Mouse (Mus musculus) liver, embryonic 14.5 days (tissue): ENCODE measurements around the gene Kdm6a. TPM values are rescaled to one million over a fixed set of nuclear protein-coding genes. Genes with fewer than 3 reads are reported as not detected.

Experiments
- ATAC-seq: fragments of 200-750 bp; cut with Nextera tagmentation; 2 replicates; pipeline ENCODE4 v1.8.0; 2017; ENCODE audit warnings: moderate number of reproducible peaks, mild to moderate bottlenecking, moderate library complexity; ENCODE audit not compliant: insufficient read depth
- DNase-seq, 3 experiments: peaks; one replicate each; pipeline ENCODE4 v3.0.0-alpha.2; 2012 to 2013; ENCODE audit warnings: low read depth in 3 of 3, low spot score in 3 of 3
- H3K27ac ChIP-seq: fragments of 300-500 bp; sonication (generic); 2 replicates; pipeline ENCODE4 v1.5.1; 2014; ENCODE audit warnings: moderate library complexity, mild to moderate bottlenecking, control low read depth, inconsistent platforms
- H3K27me3 ChIP-seq: fragments of 300-500 bp; sonication (generic); 2 replicates; pipeline ENCODE4 v1.6.1; 2014; ENCODE audit warnings: mild to moderate bottlenecking, low read length, moderate library complexity; ENCODE audit not compliant: control insufficient read depth, insufficient read depth
- H3K36me3 ChIP-seq: fragments of 300-500 bp; sonication (generic); replicated peaks from 2 replicates; pipeline ENCODE4 v1.6.1; 2014; ENCODE audit warnings: low read depth; ENCODE audit not compliant: control insufficient read depth, insufficient read depth
- H3K4me1 ChIP-seq, 2 experiments: fragments of 200-500 bp in 1 of 2; fragments of 300-500 bp in 1 of 2; sonication (generic) in 1 of 2; replicated peaks; 2 replicates each; pipeline ENCODE4 v1.6.1; 2012 to 2014; ENCODE audit warnings: antibody characterized with exemption in 1 of 2, inconsistent platforms in 1 of 2, low read length in 1 of 2; ENCODE audit not compliant: control insufficient read depth in 2 of 2, insufficient read depth in 2 of 2
- H3K4me2 ChIP-seq: fragments of 300-500 bp; sonication (generic); 2 replicates; pipeline ENCODE4 v1.6.1; 2014; ENCODE audit warnings: low read depth, mild to moderate bottlenecking, control low read depth, moderate library complexity
- H3K4me3 ChIP-seq, 2 experiments: fragments of 200-500 bp in 1 of 2; fragments of 300-500 bp in 1 of 2; sonication (generic) in 1 of 2; 2 replicates each; pipeline ENCODE4 v1.5.1; 2012 to 2014; ENCODE audit warnings: low read depth in 2 of 2, low read length in 2 of 2, mild to moderate bottlenecking in 2 of 2, control low read depth in 1 of 2, inconsistent platforms in 1 of 2, moderate library complexity in 1 of 2; ENCODE audit not compliant: insufficient read depth in 1 of 2
- H3K9ac ChIP-seq: fragments of 300-500 bp; sonication (generic); replicated peaks from 2 replicates; pipeline ENCODE4 v1.6.1; 2014; ENCODE audit warnings: mild to moderate bottlenecking, control low read depth, moderate library complexity
- H3K9me3 ChIP-seq: fragments of 300-500 bp; sonication (generic); 2 replicates; pipeline ENCODE4 v1.6.1; 2016; ENCODE audit warnings: low read length, mixed read lengths; ENCODE audit not compliant: control insufficient read depth
- CTCF ChIP-seq: IDR thresholded peaks from 2 replicates; pipeline ENCODE4 v1.5.1; 2016; ENCODE audit warnings: antibody characterized with exemption, low read depth, control low read depth
- EP300 ChIP-seq: IDR thresholded peaks from 2 replicates; pipeline ENCODE4 v1.6.1; 2016; ENCODE audit warnings: antibody characterized with exemption, low read depth
- WGBS: fragments of 180-500 bp; shearing (Covaris S2); extraction: QIAGEN DNeasy Blood & Tissue Kit; methylation state at CpG from one replicate; pipeline ENCODE4 v1.1.7; 2014; ENCODE audit not compliant: insufficient replicate concordance; 5-methylcytosine and 5-hydroxymethylcytosine counted together
- polyA plus RNA-seq, 2 experiments: library from polyadenylated mRNA; depleted of rRNA in 1 of 2; stranded (reverse) in 1 of 2; unstranded in 1 of 2; fragments of >200 nt; fragmentation: Nextera tagmentation in 1 of 2; extraction: Ambion mirVana in 1 of 2; gene quantifications; 2 replicates each; pipeline versions ENCODE4 v1.2.1 to v1.2.3; 2012 to 2014

Kdm6a gene
- polyA plus RNA-seq (2012; rRNA removed) (11.1 and 12.0 TPM in 2 replicates), polyA plus RNA-seq (2014; fragmentation: Nextera tagmentation; extraction: Ambion mirVana) (13.3 and 28.0 TPM in 2 replicates)

DNA sequence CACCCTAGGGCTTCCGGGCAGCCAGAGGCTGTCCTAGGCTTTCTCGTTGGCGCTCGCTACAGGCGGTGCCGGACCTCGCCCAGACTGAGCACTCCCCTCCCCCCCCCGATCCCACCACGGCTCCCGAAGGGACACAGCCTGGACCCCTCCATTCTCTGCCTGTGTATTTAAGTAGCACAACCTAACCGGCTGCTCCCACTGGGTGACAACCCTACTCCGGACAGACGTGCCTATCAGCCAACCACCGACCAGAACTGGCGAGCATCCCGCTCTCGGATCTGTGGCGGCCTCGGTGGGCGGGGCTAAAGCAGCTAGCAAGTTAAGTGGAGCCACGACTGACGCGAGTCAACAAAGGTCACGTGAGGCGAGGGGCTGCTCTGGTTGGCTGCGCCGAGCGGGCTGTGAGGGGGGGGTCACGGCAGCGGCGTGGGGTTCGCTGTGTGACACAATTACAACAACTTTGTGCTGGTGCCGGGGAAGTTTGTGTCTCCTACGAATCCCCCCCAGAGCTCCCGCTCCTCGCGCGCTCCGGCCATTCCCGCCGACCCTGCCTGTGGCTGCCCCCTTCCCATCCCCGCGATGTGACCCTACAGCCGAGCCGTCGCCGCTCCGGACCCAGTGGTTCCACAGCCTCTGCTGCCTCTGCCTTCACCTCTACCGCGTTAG lies at the start of gene Kdm6a:
Kdm6a (plus strand) TSS at position 384 of the 666 bp plus-strand sequence.
- no peaks in the 10 kb centered on the region for H3K9me3 ChIP-seq
- TF ChIP-seq EP300 (no peak), CTCF (no peak)
- ATAC-seq = peak; percentile 93

DNA sequence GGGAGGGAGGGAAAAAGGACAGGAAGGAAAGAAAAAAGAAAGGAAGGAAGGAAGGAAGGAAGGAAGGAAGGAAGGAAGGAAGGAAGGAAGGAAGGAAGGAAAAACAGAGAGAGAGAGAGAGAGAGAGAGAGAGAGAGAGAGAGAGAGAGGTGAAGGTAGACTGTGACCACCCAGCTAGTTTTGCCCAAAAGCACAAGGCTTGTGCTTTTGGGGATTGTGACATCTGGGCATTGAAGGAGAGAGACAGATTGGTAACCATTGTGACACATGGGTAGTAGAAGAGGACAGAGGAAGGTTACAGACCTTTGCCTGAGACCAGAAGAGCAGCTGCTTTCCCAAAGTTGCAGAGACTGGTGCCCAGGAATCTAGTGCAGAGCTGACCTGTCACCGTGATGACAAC lies 16.8 kb upstream of the Kdm6a start, which contains the start of gene Dusp21:
Dusp21 (plus strand) TSS at position 301 of the 400 bp plus-strand sequence.
- no peaks in the 10 kb centered on the region for H3K4me1 ChIP-seq
- no peak for ATAC-seq
- H3K9me3 ChIP-seq = no peaks in the 10 kb centered on the region
- H3K27me3 ChIP-seq = no peaks in the 10 kb centered on the region
- no peak within 1 kb of the TSS for H3K9ac ChIP-seq
- no peak for TF ChIP-seq CTCF
- TF ChIP-seq EP300 = no peak
- H3K27ac ChIP-seq = no peak within 1 kb of the TSS
- DNase-seq = no peak
- H3K4me2 ChIP-seq = no peak within 1 kb of the TSS
- no peaks in the 10 kb centered on the region for H3K36me3 ChIP-seq
- H3K4me3 ChIP-seq = no peak within 1 kb of the TSS
- WGBS = 89% methylated on average over 1 of the region's 1 CpGs

More for the DNA sequence above, at the start of gene Kdm6a:
- H3K4me3 ChIP-seq = peak within 1 kb of the TSS; percentile 72 to 78
- WGBS = 1% methylated on average over 38 of the region's 50 CpGs
- H3K4me1 ChIP-seq = peaks cover 0 to 6% of the 10 kb centered on the region in 2 experiments; a peak in 2 of 4 replicates
- H3K4me2 ChIP-seq = peak within 1 kb of the TSS; percentile 90
- H3K36me3 ChIP-seq = no peaks in the 10 kb centered on the region
- peak within 1 kb of the TSS; percentile 89 for H3K9ac ChIP-seq
- no peaks in the 10 kb centered on the region for H3K27me3 ChIP-seq
- H3K27ac ChIP-seq = peak within 1 kb of the TSS; percentile 89
- DNase-seq = peak; percentile 93 to 98 (median 96)

DNA sequence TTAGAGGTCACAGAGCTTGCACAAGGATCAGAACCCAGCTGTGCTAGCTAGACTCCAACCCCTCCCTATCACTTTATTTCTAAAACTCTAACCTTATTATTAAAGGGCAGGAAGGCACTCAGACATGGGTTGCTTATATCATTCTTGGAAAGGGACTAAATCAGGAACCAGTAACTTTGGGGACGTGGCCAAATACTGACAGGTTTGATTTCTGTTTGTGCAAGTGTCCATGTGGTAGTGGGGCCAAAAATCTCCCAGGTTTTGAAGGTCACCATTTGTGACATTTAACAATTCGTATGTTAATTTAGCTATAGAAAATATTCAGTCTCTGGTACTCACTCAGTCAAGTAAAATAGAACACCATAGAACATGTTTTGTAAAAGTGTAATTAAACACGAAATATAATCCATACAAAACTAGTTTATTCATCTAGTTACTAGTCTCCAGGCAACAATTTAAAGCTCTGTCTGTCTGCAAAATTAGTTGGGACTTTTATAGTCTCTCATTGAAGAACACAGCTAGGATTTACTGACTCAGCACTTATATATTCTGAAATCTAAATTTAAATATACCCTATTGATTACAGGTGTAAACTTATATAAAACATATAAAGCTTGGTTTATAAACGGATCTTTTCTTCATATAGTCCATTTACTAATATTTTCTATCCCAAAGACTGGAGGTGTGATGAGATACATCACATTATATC lies 1.5 kb upstream of the Kdm6a start:
- DNase-seq (no peak), ATAC-seq (no peak)
- H3K9ac ChIP-seq = no peak overlapping the region
- H3K4me3 ChIP-seq = no peak overlapping the region; a peak in 1 of 4 replicates
- no peak for TF ChIP-seq EP300
- no peak for TF ChIP-seq CTCF
- peak overlapping the region; percentile 90 for H3K4me2 ChIP-seq
- H3K4me1 ChIP-seq = peaks cover 0 to 3% of the 10 kb centered on the region in 2 experiments; a peak in 2 of 4 replicates
- H3K27me3 ChIP-seq = no peaks in the 10 kb centered on the region
- H3K9me3 ChIP-seq = no peaks in the 10 kb centered on the region
- WGBS = 39% methylated on average over 4 of the region's 4 CpGs
- no peaks in the 10 kb centered on the region for H3K36me3 ChIP-seq
- no peak overlapping the region for H3K27ac ChIP-seq

DNA sequence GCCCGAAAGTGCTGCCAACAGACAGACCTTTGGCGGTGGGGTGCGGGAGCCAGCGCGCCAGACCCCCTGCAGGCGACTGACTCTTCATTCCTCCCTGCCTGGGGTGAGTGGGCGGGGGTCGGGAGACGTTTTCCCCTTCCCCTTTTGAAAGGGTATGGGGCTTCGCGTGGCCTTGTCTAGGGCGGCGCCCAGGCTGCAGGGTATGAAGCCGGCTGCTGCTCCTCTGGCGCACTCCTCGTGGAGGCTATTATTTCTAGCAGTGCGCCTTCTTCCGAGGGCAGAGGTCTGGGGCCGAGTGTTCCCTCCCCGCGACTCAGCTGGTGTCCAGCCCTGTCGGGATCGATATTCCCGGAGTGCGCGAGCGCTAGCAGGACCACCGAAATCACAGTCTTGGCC lies 581 bp upstream of the Kdm6a start:
- peak overlapping the region; percentile 59 for H3K27ac ChIP-seq
- H3K9me3 ChIP-seq = no peaks in the 10 kb centered on the region
- ATAC-seq (peak; percentile 56), DNase-seq (no peak)
- 0% methylated on average over 20 of the region's 28 CpGs for WGBS
- H3K4me3 ChIP-seq = peak overlapping the region; percentile 72 to 78
- no peaks in the 10 kb centered on the region for H3K27me3 ChIP-seq
- H3K4me1 ChIP-seq = peaks cover 0 to 4% of the 10 kb centered on the region in 2 experiments; a peak in 2 of 4 replicates
- no peaks in the 10 kb centered on the region for H3K36me3 ChIP-seq
- peak overlapping the region; percentile 90 for H3K4me2 ChIP-seq
- peak overlapping the region; percentile 87 for H3K9ac ChIP-seq
- no peak for TF ChIP-seq EP300
- no peak for TF ChIP-seq CTCF
